Mouse (Mus musculus): ENCODE data around the gene Slc24a2. TPM values are rescaled to one million over a fixed set of nuclear protein-coding genes. Genes with fewer than 3 reads are reported as not detected.

Slc24a2 gene
- polyA plus RNA-seq, 1 experiment from 2014 or later, result 1.9 TPM

- Histone ChIP-seq H3K9ac (replicated peaks) (no peak overlapping the region), H3K27ac (no peak overlapping the region), H3K4me3 (replicated peaks) (no peak overlapping the region), H3K4me1 (replicated peaks) (peaks cover 10% of the 10 kb centered on the region), H3K4me2 (replicated peaks) (no peak overlapping the region), H3K36me3 (no peaks in the 10 kb centered on the region), H3K27me3 (no peaks in the 10 kb centered on the region), H3K9me3 (no peaks in the 10 kb centered on the region)
- ATAC-seq, result no peak
- WGBS, result 59% methylated on average over 10 of the region's 10 CpGs
Measured at GRCm38 (mm10) chr4:87184147-87184930, 45.9 kb downstream of the Slc24a2 start.

GRCm38 (mm10) chr4:87177116-87177515, 53.2 kb downstream of the Slc24a2 start:
- H3K4me3 ChIP-seq (replicated peaks), result no peak overlapping the region
- no peak overlapping the region for H3K9ac ChIP-seq (replicated peaks)
- WGBS, result 75% methylated on average over 3 of the region's 3 CpGs
- no peaks in the 10 kb centered on the region for H3K9me3 ChIP-seq
- no peaks in the 10 kb centered on the region for H3K4me1 ChIP-seq (replicated peaks)
- no peaks in the 10 kb centered on the region for H3K27me3 ChIP-seq
- no peak overlapping the region for H3K4me2 ChIP-seq (replicated peaks)
- no peak for ATAC-seq
- H3K36me3 ChIP-seq, result no peaks in the 10 kb centered on the region
- no peak overlapping the region for H3K27ac ChIP-seq

GRCm38 (mm10) chr4:87163945-87164344, 66.3 kb downstream of the Slc24a2 start:
- Histone ChIP-seq H3K4me3 (replicated peaks) (no peak overlapping the region), H3K27ac (no peak overlapping the region), H3K36me3 (no peaks in the 10 kb centered on the region), H3K9me3 (no peaks in the 10 kb centered on the region), H3K4me2 (replicated peaks) (no peak overlapping the region), H3K27me3 (no peaks in the 10 kb centered on the region), H3K4me1 (replicated peaks) (no peaks in the 10 kb centered on the region), H3K9ac (replicated peaks) (no peak overlapping the region)
- no peak for ATAC-seq
- 86% methylated on average over 6 of the region's 6 CpGs for WGBS

GRCm38 (mm10) chr4:87158053-87158452, 72.2 kb downstream of the Slc24a2 start:
- WGBS, result 84% methylated on average over 4 of the region's 4 CpGs
- H3K4me3 ChIP-seq (replicated peaks), result no peak overlapping the region
- ATAC-seq, result no peak
- H3K27ac ChIP-seq, result no peak overlapping the region
- H3K36me3 ChIP-seq, result no peaks in the 10 kb centered on the region
- no peak overlapping the region for H3K4me2 ChIP-seq (replicated peaks)
- H3K9ac ChIP-seq (replicated peaks), result no peak overlapping the region
- H3K4me1 ChIP-seq (replicated peaks), result no peaks in the 10 kb centered on the region
- H3K9me3 ChIP-seq, result no peaks in the 10 kb centered on the region
- no peaks in the 10 kb centered on the region for H3K27me3 ChIP-seq

GRCm38 (mm10) chr4:87151990-87152389, 78.3 kb downstream of the Slc24a2 start:
- WGBS, result 82% methylated on average over 7 of the region's 7 CpGs
- H3K4me1 ChIP-seq (replicated peaks), result no peaks in the 10 kb centered on the region
- no peaks in the 10 kb centered on the region for H3K27me3 ChIP-seq
- no peak overlapping the region for H3K9ac ChIP-seq (replicated peaks)
- H3K36me3 ChIP-seq, result no peaks in the 10 kb centered on the region
- H3K9me3 ChIP-seq, result no peaks in the 10 kb centered on the region
- H3K4me2 ChIP-seq (replicated peaks), result no peak overlapping the region
- no peak overlapping the region for H3K4me3 ChIP-seq (replicated peaks)
- ATAC-seq, result no peak
- H3K27ac ChIP-seq, result no peak overlapping the region

- Histone ChIP-seq H3K27ac (no peak overlapping the region), H3K36me3 (no peaks in the 10 kb centered on the region), H3K4me1 (replicated peaks) (no peaks in the 10 kb centered on the region), H3K4me2 (replicated peaks) (no peak overlapping the region), H3K4me3 (replicated peaks) (no peak overlapping the region), H3K9ac (replicated peaks) (no peak overlapping the region), H3K9me3 (no peaks in the 10 kb centered on the region), H3K27me3 (no peaks in the 10 kb centered on the region)
- ATAC-seq, result no peak
- WGBS, result 91% methylated on average over 2 of the region's 2 CpGs
Measured at GRCm38 (mm10) chr4:87149584-87149983, 80.7 kb downstream of the Slc24a2 start.

- Histone ChIP-seq H3K27me3 (no peaks in the 10 kb centered on the region), H3K9ac (replicated peaks) (no peak overlapping the region), H3K4me2 (replicated peaks) (no peak overlapping the region), H3K9me3 (no peaks in the 10 kb centered on the region), H3K36me3 (no peaks in the 10 kb centered on the region), H3K27ac (no peak overlapping the region), H3K4me1 (replicated peaks) (peaks cover 8% of the 10 kb centered on the region; the same call in 1 of the 2 replicates), H3K4me3 (replicated peaks) (no peak overlapping the region)
- no peak for ATAC-seq
- 78% methylated on average over 12 of the region's 12 CpGs for WGBS
Measured at GRCm38 (mm10) chr4:87141590-87142365, 88.5 kb downstream of the Slc24a2 start.

- no peak overlapping the region for H3K9ac ChIP-seq (replicated peaks)
- no peaks in the 10 kb centered on the region for H3K27me3 ChIP-seq
- no peak for ATAC-seq
- H3K36me3 ChIP-seq, result no peaks in the 10 kb centered on the region
- no peak overlapping the region for H3K4me2 ChIP-seq (replicated peaks)
- H3K27ac ChIP-seq, result no peak overlapping the region
- H3K9me3 ChIP-seq, result no peaks in the 10 kb centered on the region
- 75% methylated on average over 3 of the region's 3 CpGs for WGBS
- peaks cover 8% of the 10 kb centered on the region; the same call in 1 of the 2 replicates for H3K4me1 ChIP-seq (replicated peaks)
- H3K4me3 ChIP-seq (replicated peaks), result no peak overlapping the region
Measured at GRCm38 (mm10) chr4:87140901-87141300, 89.4 kb downstream of the Slc24a2 start.

- no peak overlapping the region for H3K4me3 ChIP-seq (replicated peaks)
Measured at GRCm38 (mm10) chr4:87132525-87132924, 97.8 kb downstream of the Slc24a2 start.

GRCm38 (mm10) chr4:87126756-87127155, 103.5 kb downstream of the Slc24a2 start:
- Histone ChIP-seq H3K9me3 (no peaks in the 10 kb centered on the region), H3K4me1 (replicated peaks) (no peaks in the 10 kb centered on the region), H3K9ac (replicated peaks) (no peak overlapping the region), H3K4me2 (replicated peaks) (no peak overlapping the region), H3K27me3 (no peaks in the 10 kb centered on the region), H3K4me3 (replicated peaks) (no peak overlapping the region), H3K27ac (no peak overlapping the region), H3K36me3 (no peaks in the 10 kb centered on the region)
- ATAC-seq, result no peak
- WGBS, result 78% methylated on average over 4 of the region's 4 CpGs

More at GRCm38 (mm10) chr4:87132525-87132924, 97.8 kb downstream of the Slc24a2 start:
- H3K27ac ChIP-seq, result no peak overlapping the region
- ATAC-seq, result no peak
- no peaks in the 10 kb centered on the region for H3K36me3 ChIP-seq
- H3K4me2 ChIP-seq (replicated peaks), result no peak overlapping the region
- H3K27me3 ChIP-seq, result no peaks in the 10 kb centered on the region
- no peaks in the 10 kb centered on the region for H3K9me3 ChIP-seq
- H3K9ac ChIP-seq (replicated peaks), result no peak overlapping the region
- WGBS, result 87% methylated on average over 5 of the region's 5 CpGs
- H3K4me1 ChIP-seq (replicated peaks), result no peaks in the 10 kb centered on the region

GRCm38 (mm10) chr4:87119758-87120157, 110.5 kb downstream of the Slc24a2 start:
- Histone ChIP-seq H3K4me3 (replicated peaks) (no peak overlapping the region), H3K4me2 (replicated peaks) (no peak overlapping the region), H3K36me3 (no peaks in the 10 kb centered on the region), H3K9me3 (no peaks in the 10 kb centered on the region), H3K27ac (no peak overlapping the region), H3K4me1 (replicated peaks) (no peaks in the 10 kb centered on the region), H3K9ac (replicated peaks) (no peak overlapping the region), H3K27me3 (no peaks in the 10 kb centered on the region)
- 44% methylated on average over 4 of the region's 4 CpGs for WGBS
- no peak for ATAC-seq

- Histone ChIP-seq H3K27ac (no peak overlapping the region), H3K4me3 (replicated peaks) (no peak overlapping the region), H3K4me2 (replicated peaks) (no peak overlapping the region), H3K36me3 (no peaks in the 10 kb centered on the region), H3K9me3 (no peaks in the 10 kb centered on the region), H3K4me1 (replicated peaks) (no peaks in the 10 kb centered on the region), H3K9ac (replicated peaks) (no peak overlapping the region), H3K27me3 (no peaks in the 10 kb centered on the region)
- WGBS, result 52% methylated on average over 4 of the region's 4 CpGs
- no peak for ATAC-seq
Measured at GRCm38 (mm10) chr4:87115726-87116125, 114.6 kb downstream of the Slc24a2 start.

Measured in midbrain, embryonic 13.5 days (tissue).